Mouse (Mus musculus) intestine, embryonic 15.5 days (tissue): ENCODE results near the gene Vmn1r188. TPM values are rescaled to one million over a fixed set of nuclear protein-coding genes. Genes with fewer than 3 reads are reported as not detected.
"Not testable (repeated sequence)": the region's sequence is repeated elsewhere in the genome, so short reads cannot be mapped to it uniquely, and the experiment has no call there.

Experiments used
- ATAC-seq: fragments of 200-750 bp; cut with Nextera tagmentation; 2 replicates; pipeline ENCODE4 v1.8.0; 2017; ENCODE audit warnings: moderate TSS enrichment, moderate library complexity
- H3K27ac ChIP-seq: fragments of 300-500 bp; sonication (generic); 2 replicates; pipeline ENCODE4 v1.5.1; 2015; ENCODE audit warnings: mild to moderate bottlenecking, inconsistent platforms
- H3K27me3 ChIP-seq: fragments of 300-500 bp; sonication (generic); replicated peaks from 2 replicates; pipeline ENCODE4 v1.6.1; 2015; ENCODE audit warnings: inconsistent platforms
- H3K36me3 ChIP-seq: fragments of 300-500 bp; sonication (generic); 2 replicates; pipeline ENCODE4 v1.6.1; 2015; ENCODE audit warnings: inconsistent platforms
- H3K4me1 ChIP-seq: fragments of 300-500 bp; sonication (generic); replicated peaks from 2 replicates; pipeline ENCODE4 v1.6.1; 2015; ENCODE audit warnings: inconsistent platforms
- H3K4me2 ChIP-seq: fragments of 300-500 bp; sonication (generic); replicated peaks from 2 replicates; pipeline ENCODE4 v1.6.1; 2015; ENCODE audit warnings: mild to moderate bottlenecking, inconsistent platforms
- H3K4me3 ChIP-seq: fragments of 300-500 bp; sonication (generic); replicated peaks from 2 replicates; pipeline ENCODE4 v1.5.1; 2015; ENCODE audit warnings: inconsistent platforms
- H3K9ac ChIP-seq: fragments of 300-500 bp; sonication (generic); 2 replicates; pipeline ENCODE4 v1.6.1; 2015; ENCODE audit warnings: inconsistent platforms
- H3K9me3 ChIP-seq: fragments of 300-500 bp; sonication (generic); 2 replicates; pipeline ENCODE4 v1.6.1; 2016; ENCODE audit warnings: inconsistent platforms
- WGBS: fragments of 180-500 bp; shearing (Covaris S2); methylation state at CpG from one replicate; pipeline ENCODE4 v1.1.7; 2015; 5-methylcytosine and 5-hydroxymethylcytosine counted together
- polyA plus RNA-seq: library from polyadenylated mRNA; unstranded; fragments of >200 nt; fragmentation: Nextera tagmentation; extraction: Ambion mirVana; gene quantifications from 2 replicates; pipeline ENCODE4 v1.2.1, GENCODE M21; 2015

Gene Vmn1r188
- polyA plus RNA-seq: not detected in 2 replicates

- not testable (repeated sequence) for H3K4me2 ChIP-seq, H3K4me3 ChIP-seq, ATAC-seq, H3K9me3 ChIP-seq, H3K36me3 ChIP-seq, H3K27ac ChIP-seq, H3K4me1 ChIP-seq, H3K9ac ChIP-seq, H3K27me3 ChIP-seq
- 76% methylated on average over 1 of the region's 1 CpGs for WGBS
These were observed at the start of gene Vmn1r188 for GRCm38 (mm10) chr13:22084140-22084539. Vmn1r188 (plus strand) TSS chr13:22084440.

GRCm38 (mm10) chr13:22034443-22035266 is 49.6 kb upstream of the Vmn1r188 start:
- Histone ChIP-seq H3K9ac (peak overlapping the region; percentile 51), H3K4me1 (0 out of 2 replicates have a peak, but pooled peaks cover 3% of the 10 kb centered on the region), H3K9me3 (no peaks in the 10 kb centered on the region), H3K4me2 (peak overlapping the region; percentile 55), H3K27ac (peak overlapping the region; percentile 81), H3K36me3 (no peaks in the 10 kb centered on the region), H3K27me3 (no peaks in the 10 kb centered on the region), H3K4me3 (peak overlapping the region; percentile 37)
- WGBS: under 1% methylated on average over 14 of the region's 14 CpGs
- ATAC-seq: peak; percentile 57

GRCm38 (mm10) chr13:22035267-22036148 is 48.7 kb upstream of the Vmn1r188 start, which contains the start of the genes Hist1h2ah and Hist1h2bk:
Hist1h2ah (minus strand) TSS chr13:22035568.
Hist1h2bk (plus strand) TSS chr13:22035870.
- Histone ChIP-seq H3K4me3 (peak within 1 kb of the TSS; percentile 37), H3K9ac (peak within 1 kb of the TSS; percentile 51), H3K27ac (peak within 1 kb of the TSS; percentile 86), H3K4me2 (peak within 1 kb of the TSS; percentile 68)
- not testable (repeated sequence) for H3K9me3 ChIP-seq, H3K36me3 ChIP-seq, H3K27me3 ChIP-seq, H3K4me1 ChIP-seq
- under 1% methylated on average over 30 of the region's 69 CpGs for WGBS
- ATAC-seq: peak; percentile 97

GRCm38 (mm10) chr13:22036149-22036956 is 47.9 kb upstream of the Vmn1r188 start:
- 2% methylated on average over 23 of the region's 23 CpGs for WGBS

GRCm38 (mm10) chr13:22036986-22037385 is 47.3 kb upstream of the Vmn1r188 start:
- no peaks in the 10 kb centered on the region for H3K27me3 ChIP-seq
- no peaks in the 10 kb centered on the region for H3K9me3 ChIP-seq
- peak overlapping the region; percentile 68 for H3K4me2 ChIP-seq
- 0 out of 2 replicates have a peak, but pooled peaks cover 5% of the 10 kb centered on the region for H3K4me1 ChIP-seq
- no peaks in the 10 kb centered on the region for H3K36me3 ChIP-seq
- no peak for ATAC-seq
- H3K9ac ChIP-seq: 0 out of 2 replicates have a peak overlapping the region, but pooled peaks have one; percentile 41
- 56% methylated on average over 3 of the region's 3 CpGs for WGBS
- peak overlapping the region; percentile 86 for H3K27ac ChIP-seq
- peak overlapping the region; percentile 31 for H3K4me3 ChIP-seq

More at GRCm38 (mm10) chr13:22036149-22036956, 47.9 kb upstream of the Vmn1r188 start:
- H3K27me3 ChIP-seq: no peaks in the 10 kb centered on the region
- peak overlapping the region; percentile 31 for H3K4me3 ChIP-seq
- no peaks in the 10 kb centered on the region for H3K9me3 ChIP-seq
- peak overlapping the region; percentile 41 for H3K9ac ChIP-seq
- H3K27ac ChIP-seq: peak overlapping the region; percentile 86
- 0 out of 2 replicates have a peak, but pooled peaks cover 5% of the 10 kb centered on the region for H3K4me1 ChIP-seq
- ATAC-seq: peak; percentile 11
- H3K4me2 ChIP-seq: peak overlapping the region; percentile 68
- no peaks in the 10 kb centered on the region for H3K36me3 ChIP-seq

GRCm38 (mm10) chr13:22037415-22037814 is 46.8 kb upstream of the Vmn1r188 start:
- Histone ChIP-seq H3K4me3 (no peak overlapping the region), H3K27ac (no peak overlapping the region), H3K9ac (no peak overlapping the region), H3K9me3 (no peaks in the 10 kb centered on the region), H3K36me3 (no peaks in the 10 kb centered on the region), H3K4me2 (no peak overlapping the region), H3K27me3 (no peaks in the 10 kb centered on the region), H3K4me1 (0 out of 2 replicates have a peak, but pooled peaks cover 5% of the 10 kb centered on the region)
- 52% methylated on average over 2 of the region's 2 CpGs for WGBS
- no peak for ATAC-seq

GRCm38 (mm10) chr13:22039364-22039763 is 44.9 kb upstream of the Vmn1r188 start:
- Histone ChIP-seq H3K36me3 (no peaks in the 10 kb centered on the region), H3K27me3 (no peaks in the 10 kb centered on the region), H3K4me2 (no peak overlapping the region), H3K27ac (no peak overlapping the region), H3K4me1 (peaks cover 7% of the 10 kb centered on the region; the same call in 1 of the 2 replicates), H3K9me3 (no peaks in the 10 kb centered on the region), H3K9ac (no peak overlapping the region), H3K4me3 (no peak overlapping the region)
- 63% methylated on average over 5 of the region's 5 CpGs for WGBS
- ATAC-seq: no peak

GRCm38 (mm10) chr13:22039951-22040463 is 44.2 kb upstream of the Vmn1r188 start:
- Histone ChIP-seq H3K9me3 (no peaks in the 10 kb centered on the region), H3K4me2 (peak overlapping the region; percentile 58), H3K27me3 (no peaks in the 10 kb centered on the region), H3K27ac (peak overlapping the region; percentile 84), H3K4me1 (peaks cover 10% of the 10 kb centered on the region; the same call in 1 of the 2 replicates), H3K4me3 (peak overlapping the region; percentile 32), H3K9ac (peak overlapping the region; percentile 30; the same call in 1 of the 2 replicates), H3K36me3 (no peaks in the 10 kb centered on the region)
- no peak for ATAC-seq
- WGBS: 0% methylated on average over 2 of the region's 2 CpGs

GRCm38 (mm10) chr13:22040464-22041141 is 43.6 kb upstream of the Vmn1r188 start:
- Histone ChIP-seq H3K4me2 (peak overlapping the region; percentile 58), H3K4me1 (peaks cover 10% of the 10 kb centered on the region; the same call in 1 of the 2 replicates), H3K27ac (peak overlapping the region; percentile 84), H3K27me3 (no peaks in the 10 kb centered on the region), H3K9me3 (no peaks in the 10 kb centered on the region), H3K4me3 (peak overlapping the region; percentile 32), H3K9ac (peak overlapping the region; percentile 30), H3K36me3 (no peaks in the 10 kb centered on the region)
- under 1% methylated on average over 23 of the region's 24 CpGs for WGBS
- peak; percentile 27 for ATAC-seq

- H3K27me3 ChIP-seq, H3K4me1 ChIP-seq, H3K36me3 ChIP-seq, H3K9me3 ChIP-seq: not testable (repeated sequence)
- Histone ChIP-seq H3K4me2 (peak within 1 kb of the TSS; percentile 58), H3K4me3 (peak within 1 kb of the TSS; percentile 34), H3K9ac (peak within 1 kb of the TSS; percentile 56), H3K27ac (peak within 1 kb of the TSS; percentile 87)
- peak; percentile 68 for ATAC-seq
- under 1% methylated on average over 25 of the region's 27 CpGs for WGBS
These were observed 43.1 kb upstream of the Vmn1r188 start, which contains the start of gene Hist1h4i for GRCm38 (mm10) chr13:22041142-22041536. Hist1h4i (minus strand) TSS chr13:22041362.
